Mouse (Mus musculus) spleen, postnatal 36 days (tissue): ENCODE measurements around the gene Ttll3.

Source experiments
- DNase-seq, 2 experiments: peaks; one replicate each; pipeline ENCODE4 v3.0.0; 2022; ENCODE audit warnings: low spot score in 2 of 2, mixed read lengths in 1 of 2

Gene Ttll3

DNA sequence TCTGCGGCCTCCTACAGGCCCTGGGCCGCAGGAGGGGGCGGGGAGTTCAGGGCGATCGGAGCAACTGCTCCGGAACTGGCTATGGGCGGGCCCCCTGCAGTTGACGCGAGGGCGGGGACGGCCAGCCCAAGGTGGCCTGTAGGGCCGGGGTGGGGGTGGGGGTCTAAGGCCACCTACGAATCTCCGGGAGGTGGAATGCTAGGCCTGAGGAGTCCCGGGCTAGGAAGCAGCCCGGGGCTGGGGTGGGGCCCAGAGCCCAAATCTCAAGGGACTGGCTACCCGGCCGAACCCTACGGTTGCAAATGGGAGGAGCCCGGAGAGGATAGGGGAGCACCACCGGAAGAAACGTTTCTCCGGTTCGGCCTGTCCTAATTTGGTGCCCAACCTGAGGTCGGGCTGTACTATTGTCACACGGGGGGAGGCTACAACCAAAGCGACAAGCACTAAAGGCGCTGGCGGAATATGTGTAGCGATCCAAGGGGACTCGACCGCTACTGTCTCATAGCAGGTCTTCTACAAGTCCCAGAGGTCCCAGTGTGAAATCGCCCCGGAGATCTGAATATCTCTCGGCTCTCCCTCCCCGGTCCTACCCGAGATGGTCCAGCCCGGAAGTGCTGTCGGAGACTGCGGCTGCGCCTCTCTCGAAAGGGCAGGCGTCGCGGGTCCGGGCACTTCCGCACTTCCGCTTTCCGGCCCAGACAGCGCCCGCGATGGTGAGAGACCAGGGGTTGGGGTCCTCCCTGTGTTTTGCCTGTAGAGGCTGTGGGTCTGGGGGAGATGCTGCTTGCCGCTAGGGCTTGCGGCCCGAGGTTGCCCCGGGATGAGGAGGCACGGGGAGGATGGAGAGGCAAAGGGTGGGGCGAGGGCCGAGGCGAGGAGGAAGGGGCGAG is 11.3 kb upstream of the Ttll3 start, which contains the start of the genes Tada3 and Arpc4:
Tada3 (minus strand) TSS at position 388 of the 890 bp plus-strand sequence.
Arpc4 (plus strand) TSS at position 620 of the 890 bp plus-strand sequence.
- DNase-seq, result peak; percentile 93 to 95

DNA sequence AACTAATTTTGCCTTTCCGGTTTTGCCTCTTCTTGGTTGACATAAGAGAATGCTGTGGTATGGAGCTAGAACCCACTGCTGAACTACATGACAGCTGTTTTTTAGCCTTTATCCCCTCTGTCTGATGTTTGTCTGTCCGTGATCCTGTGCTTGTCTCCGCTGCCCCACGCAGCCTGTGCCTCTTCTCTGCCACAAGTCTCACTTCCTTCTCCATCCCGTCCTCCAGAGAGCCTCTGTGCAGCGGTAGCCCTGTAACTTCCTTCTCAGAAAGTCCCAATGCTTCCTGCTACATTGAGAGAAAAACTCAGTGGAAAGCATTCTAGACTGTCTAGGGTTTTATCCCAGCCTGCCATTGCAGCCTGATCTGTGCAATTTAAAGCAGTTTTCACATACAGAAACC is 9.8 kb upstream of the Ttll3 start:
- DNase-seq, result peak; percentile 48 to 56

DNA sequence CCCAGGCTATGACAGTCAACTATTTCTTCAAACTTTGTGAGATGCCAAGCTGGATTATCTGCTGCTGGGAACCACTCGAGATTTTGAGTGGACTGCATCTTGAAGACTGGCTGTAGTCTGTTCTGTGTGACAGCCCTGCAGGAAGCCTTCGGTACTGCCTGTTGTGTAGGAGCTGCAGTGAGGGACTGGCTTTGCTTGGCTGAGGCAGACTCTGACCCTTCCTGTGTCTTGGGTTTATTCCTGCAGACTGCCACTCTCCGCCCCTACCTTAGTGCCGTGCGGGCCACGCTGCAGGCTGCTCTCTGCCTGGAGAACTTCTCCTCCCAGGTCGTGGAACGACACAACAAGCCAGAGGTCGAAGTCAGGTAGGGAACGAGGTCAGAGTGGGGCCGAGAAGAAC is 8.6 kb upstream of the Ttll3 start:
- no peak for DNase-seq

DNA sequence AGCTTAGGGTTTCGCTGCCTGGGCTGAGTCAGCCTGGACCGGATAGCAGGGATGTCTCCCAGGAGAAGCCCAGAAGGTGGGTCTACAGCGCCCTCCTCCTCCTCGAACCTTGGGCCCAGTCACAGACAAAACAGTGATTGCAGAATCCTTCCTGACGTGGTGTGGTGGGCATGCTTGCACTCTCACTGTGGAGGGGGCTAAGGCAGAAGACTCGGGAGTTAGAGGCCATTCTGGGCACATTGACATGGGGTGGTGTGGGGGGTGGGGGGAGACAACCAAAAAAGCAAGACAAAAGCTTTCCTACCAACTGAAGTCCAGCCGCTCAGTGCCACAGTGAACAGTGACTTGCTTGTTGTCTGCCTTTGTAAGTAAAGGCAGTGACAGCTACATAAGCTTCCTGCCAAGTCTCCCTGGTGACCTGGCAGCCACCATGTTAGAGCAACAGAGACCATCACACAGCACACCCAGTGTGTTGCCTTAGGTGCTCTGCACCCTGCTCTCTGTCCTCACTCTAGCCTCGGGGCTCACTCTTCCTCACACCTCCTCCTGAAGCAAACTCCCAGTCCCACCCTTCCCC is 4.6 kb upstream of the Ttll3 start:
- DNase-seq, result no peak

DNA sequence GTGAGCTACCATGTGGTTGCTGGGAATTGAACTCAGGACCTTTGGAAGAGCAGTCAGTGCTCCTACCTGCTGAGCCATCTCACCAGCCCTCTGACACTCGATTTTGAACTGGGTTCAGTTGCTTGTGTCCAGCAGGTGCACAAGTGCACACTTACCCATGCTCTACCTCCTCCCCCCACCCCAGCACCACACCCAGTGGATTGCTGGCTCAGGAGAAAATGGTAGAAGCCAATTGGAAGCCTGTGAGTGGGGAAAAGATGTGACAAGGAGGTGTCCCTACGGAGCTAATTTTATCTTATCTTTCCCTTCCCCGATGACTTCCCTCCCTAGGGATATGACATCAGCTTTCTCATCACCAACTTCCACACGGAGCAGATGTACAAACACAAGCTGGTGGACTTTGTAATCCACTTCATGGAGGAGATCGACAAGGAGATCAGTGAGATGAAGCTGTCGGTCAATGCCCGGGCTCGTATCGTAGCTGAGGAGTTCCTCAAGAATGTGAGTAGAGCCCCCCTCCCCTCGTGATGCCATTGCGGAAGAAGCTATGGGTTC is 3.8 kb upstream of the Ttll3 start:
- no peak for DNase-seq

DNA sequence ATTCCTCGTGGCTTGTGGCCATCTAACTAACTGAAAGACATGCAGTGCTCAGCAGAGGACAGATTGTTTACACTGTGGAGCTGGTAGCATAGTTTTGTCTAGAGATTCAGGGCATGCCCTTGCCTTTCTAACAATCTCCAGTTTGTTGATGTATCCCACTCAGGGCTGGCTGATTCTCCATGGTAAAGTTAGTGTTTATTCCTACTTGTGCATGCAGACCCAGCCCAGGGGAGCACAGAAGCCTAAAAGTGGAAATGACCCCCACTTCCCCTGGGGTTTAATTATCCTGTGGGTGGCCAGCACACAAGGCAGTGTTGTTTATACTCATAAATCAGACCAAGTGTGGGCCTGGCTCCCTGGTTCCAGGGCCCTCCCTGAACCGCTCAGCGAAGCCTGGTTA is 3.0 kb upstream of the Ttll3 start:
- no peak for DNase-seq

DNA sequence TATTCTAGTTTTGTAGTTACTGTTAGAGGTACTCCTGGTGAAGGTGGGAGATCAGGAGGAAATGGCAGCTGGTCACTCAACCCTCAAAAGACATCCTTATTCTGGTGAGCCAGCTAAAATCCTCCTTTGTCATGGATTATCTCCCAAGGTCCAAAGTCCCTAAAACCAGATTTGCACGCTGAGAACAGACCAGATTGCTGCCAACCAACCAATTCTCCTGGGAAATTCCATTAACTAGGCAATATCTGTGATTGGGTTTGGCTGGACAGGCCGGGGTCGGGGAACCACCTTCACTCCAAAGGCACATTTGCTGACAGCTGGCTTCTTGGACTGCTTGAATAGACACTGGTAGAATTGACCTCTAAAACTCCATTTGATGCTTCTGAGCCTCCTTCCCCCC is 1.7 kb downstream of the Ttll3 start:
- DNase-seq, result no peak

DNA sequence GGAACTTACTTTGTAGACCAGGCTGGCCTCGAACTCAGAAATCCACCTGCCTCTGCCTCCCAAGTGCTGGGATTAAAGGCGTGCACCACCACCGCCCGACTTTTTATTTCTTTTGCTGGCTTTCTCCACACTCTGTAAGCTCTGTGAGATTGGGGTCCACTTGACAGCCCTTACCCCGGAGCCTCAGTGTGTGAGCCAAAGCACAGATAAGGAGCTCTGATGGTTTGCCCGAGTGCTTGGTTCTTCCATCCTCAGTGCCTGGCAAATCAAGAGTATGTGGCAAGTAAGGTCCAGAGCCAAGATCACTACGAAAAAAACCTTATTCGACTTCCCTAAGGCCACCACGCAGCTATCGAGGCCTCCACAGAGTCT is 2.9 kb downstream of the Ttll3 start:
- DNase-seq, result no peak

DNA sequence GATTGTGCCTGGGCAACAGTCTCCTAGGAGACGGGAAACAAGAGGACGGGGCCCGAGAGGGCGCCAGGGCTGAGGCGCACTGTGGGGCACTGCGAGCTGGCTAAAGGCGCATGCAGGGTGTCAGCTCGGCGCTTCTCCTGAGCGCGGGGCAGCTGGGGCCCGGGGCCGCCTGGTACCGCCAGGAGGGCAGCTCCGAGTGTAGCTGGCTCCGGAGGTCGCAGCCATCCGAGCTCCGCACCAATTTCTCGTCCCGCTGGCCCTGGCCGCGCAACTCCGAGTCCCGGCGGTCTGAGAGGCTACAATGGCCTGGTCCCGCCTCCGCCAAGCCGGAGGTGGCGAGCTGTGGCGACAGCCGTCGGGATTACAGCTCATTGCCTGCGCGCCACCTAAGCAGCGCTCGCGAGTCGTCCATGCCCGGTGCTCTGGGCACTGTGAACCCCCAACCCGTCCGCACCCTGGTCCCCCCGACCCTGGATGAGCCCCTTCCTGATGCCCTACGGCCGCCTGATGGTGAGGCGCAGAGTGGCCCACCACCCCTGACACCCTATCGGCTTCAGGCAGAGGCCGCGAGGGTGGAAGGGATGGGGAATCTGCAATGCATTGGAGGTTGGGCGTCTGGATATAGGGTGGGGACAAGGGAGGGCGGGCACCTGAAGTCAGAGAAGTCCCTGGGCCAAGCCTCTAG is 3.5 kb downstream of the Ttll3 start:
- no peak for DNase-seq

DNA sequence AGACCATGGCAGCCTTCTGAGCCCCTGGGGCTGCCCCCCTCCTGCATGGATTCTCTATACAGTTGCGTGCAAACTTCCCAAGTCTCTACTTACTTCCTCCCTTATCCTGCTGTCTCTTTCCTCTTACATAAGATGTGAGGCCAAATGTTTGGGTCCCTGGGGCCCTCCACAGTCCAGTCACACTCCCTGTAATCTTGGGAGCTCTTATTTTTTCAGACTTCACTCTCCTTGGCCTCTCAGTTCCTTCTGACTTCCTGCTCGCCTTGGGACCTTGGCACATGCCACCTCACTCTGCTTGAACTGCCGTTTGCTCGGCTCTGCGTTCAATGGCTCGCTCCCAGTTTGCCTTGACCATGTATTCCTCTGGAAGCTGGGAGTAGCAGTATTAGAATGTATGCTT is 4.9 kb downstream of the Ttll3 start:
- DNase-seq, result no peak

DNA sequence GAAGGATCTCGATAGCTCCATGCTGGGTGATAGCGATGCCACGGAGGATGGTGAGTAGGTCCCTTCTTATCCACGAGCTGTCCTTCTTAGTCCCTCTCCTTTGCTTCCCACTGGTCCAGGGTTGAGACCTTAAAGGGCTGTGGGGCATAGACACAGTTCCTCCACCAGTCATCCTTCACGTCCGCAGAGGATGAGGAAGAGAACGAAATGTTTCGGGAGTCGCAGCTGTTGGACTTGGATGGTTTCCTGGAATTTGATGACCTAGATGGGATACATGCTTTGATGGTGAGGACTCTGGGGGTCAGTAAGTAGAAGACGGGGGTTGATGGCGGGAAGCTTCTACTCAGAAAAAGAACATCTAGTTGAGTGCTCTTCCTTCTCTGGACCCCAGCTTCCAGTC is 5.8 kb downstream of the Ttll3 start:
- DNase-seq, result no peak

DNA sequence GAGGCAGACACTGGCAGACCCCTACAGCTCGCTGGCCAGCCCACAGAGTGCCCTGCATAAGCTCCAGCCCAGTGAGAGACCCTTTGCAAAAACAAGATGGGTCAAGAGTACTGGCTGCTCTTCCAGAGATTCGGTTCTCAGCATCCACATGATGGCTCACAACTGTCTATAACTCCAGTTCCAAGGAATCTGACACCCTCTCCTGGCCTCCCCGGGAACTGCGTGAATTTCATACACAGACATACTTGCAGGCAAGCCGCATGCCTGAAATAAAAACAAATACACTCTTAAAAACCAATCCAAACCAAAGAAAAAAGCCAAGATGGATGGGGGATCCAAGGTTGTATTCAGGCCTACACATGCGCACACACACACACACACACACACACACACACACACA is 6.4 kb downstream of the Ttll3 start:
- no peak for DNase-seq

DNA sequence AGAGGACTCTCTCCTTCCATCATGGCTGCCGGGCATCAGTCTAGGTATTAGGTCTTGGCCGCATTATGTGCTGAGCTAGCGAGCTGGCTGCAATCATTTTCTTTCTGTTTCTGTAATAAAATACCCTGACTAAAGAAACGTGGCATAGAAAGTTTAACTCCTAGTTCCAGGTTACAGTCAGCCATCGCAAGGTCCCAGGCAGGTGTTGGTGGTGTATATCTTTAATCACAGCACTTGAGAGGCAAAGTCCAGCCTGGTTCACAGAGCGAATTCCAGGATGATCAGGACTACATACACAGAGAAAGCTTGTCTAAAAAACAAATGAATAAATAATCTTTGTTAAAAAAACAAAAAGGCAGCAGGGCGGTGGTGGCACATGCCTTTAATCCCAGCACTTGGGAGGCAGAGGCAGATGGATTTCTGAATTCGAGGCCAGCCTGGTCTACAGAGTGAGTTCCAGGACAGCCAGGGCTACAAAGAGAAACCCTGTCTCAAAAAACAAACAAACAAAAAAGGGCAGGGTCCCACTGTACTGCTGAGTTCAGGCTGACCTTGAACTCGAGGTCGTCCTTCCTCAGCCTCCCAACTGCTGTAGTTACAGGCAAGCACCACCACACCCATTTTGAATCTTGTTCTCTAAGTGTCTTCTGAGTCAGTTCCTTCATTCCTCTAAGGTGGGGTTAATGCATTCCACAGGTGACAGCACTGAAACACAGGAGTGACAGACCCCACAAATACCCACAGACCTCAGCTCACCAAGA is 7.4 kb downstream of the Ttll3 start:
- DNase-seq, result no peak

DNA sequence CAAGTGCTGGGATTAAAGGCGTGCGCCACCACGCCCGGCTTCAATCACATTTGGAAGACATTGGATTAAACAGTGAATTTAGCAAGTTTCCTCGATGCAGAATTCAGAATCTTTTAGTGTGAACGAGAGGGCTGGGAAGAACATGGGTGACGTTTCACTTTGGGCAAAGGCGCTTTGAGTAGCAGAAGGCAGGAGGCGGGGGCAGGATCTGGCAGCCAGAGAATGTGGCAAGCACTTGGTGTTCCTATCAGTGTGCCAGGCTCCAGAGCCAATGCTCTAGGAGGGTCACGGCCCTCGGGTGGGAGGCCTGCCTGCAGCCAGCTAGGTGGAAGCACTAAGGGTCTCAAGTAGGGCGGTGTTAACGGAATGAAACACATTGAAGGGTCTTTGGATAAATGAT is 13.0 kb downstream of the Ttll3 start:
- no peak for DNase-seq

DNA sequence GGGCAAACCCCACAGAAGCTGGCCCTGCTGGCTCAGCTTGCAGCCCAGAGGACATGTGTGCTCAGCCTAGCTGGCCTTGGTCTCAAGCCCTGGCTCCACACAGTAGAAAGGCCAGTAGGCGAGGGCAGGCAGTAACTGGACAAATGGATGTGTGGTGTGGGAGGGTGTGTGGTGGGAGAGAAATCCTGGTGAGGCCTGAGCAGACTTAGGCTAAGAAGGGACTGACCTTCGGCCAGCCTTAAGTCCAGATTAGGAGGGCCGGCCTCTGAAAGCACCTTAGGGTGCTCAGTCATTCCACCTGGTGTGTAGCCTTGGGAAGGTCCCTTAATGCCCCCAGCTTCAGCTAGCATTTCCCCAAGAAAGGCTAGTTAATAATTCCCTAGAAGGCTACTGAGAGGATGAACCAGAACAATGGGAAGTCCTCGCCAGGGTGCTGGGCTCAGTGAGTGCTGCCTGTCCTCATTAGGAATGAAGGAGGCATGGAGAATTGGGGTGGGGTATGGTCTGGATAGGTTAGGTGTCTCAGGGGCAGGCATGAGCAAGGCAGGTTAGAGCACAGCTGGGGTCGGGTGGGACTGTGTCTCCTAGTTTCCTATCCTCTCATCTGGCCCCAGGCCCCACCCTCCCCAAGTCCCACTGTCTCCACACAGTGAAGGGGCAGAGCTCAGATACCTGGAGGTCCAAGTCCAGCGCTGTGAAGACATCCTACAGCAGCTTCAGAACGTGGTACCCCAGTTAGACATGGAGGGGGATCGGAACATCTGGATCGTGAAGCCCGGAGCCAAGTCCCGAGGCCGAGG is 15.8 kb downstream of the Ttll3 start:
- DNase-seq, result no peak

DNA sequence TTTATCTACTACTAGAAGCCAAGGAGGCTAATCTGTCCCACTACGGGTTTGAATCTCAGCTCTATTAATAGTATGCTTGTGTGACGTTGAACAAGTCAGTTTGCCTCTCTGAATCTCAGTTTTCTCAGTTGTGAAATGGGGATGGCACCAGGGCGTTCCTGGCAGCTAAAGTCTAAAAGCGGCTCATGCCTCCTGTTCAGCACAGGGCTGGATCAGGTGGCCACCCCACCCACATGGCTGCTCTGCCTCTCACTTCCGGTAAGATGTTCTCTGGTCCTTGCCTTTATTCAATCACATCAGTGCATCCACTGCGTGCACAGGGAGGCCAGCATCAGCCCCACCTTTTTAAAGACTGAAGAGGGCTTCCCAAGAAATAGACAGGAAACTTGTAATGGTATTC is 16.4 kb downstream of the Ttll3 start:
- no peak for DNase-seq

DNA sequence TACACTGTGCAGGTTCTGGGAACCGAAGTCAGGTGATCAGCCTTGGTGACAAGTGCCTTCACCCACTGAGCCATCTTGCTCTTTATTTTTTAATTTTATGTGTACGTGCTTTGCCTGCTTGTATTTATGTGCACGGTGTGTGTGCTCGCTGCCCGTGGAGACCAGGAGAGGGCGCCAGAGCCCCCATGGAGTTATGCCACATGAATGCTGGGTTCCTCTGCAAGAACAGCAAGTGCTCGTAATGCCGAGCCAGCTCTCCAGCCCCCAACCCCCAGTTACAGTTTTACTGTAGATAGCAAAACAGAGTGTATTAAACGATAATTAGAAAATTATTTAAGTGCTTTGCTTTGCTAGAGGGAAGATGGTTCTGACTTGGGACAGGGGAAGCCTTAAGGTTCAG is 17.6 kb downstream of the Ttll3 start:
- DNase-seq, result no peak

DNA sequence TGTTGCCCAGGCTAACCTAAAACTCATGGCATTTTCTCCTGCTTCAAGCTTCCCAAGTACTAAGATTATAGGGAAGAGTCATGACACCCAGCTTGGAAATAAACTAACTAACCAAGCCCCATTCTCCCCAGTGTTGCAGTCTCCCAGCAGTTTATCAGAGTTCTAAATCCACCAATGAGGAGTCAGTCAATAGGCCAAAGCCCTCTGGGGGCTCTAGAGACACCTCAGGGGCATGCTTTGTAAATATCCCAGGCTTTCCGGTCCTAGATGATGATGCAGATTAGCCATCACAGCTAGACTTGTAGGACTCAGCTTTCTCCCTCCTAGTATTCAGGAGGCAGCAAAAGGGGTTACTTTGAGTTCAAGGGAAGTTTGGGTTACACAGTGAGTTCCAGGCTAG is 20.9 kb downstream of the Ttll3 start:
- no peak for DNase-seq

DNA sequence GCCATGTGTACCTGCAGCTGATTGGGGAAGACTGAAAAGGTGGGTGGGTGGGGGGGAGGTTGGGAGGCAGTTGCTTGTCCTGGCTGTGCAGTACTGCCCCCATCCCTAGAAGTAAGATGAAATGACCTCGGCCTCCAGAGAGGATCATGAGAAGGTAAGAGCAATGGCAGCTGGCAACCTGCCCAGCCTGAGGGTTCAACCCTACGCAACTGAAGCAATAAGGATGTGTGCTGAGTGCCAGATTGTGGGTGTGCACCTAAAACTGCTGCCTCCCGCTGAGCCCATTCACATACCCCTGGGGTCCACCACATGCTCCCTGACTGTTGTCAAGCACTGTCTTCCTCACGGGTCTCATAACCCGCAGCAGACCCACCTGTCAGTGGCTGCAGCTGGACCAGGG is 27.4 kb downstream of the Ttll3 start:
- no peak for DNase-seq

DNA sequence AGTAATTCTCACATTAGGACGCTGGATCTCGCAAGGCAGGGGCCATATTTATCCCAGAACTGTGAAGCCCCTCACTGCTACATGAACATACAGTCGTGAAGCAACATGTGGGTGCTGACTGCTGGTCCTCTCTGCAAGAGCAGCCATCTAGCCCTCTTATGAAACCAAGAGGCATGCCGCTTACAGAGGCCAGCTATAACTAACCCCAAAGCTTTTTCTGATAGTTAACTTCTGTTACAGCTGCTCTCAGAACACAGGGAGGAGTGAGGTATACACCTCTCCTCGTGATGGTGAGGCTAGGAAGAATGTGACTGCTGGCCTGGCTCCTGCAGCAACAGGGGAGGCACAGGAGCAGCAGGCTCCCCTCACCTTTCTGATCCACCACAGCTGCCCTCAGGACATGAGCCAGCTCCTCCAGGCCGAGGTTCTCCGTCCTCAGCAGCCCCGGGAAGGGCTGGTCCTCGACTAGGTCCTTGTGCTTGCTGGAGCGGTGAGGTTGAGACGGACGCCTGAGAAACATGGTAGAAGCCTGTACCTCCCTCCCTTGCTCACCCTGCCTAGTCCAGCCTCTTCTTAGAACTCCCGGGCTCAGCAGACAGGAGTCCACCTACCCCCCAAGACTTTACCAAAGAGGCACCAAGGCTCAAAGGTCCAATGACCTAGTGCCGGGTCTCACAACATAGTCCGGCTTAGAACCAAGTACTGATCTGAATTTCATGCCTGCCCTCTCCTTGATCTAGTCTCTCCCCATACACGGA is 29.6 kb downstream of the Ttll3 start:
- DNase-seq, result no peak
